Mouse (Mus musculus): ENCODE measurements at regions not wholly inside any gene's neighbourhood (a gene's known extent, or its start where the extent isn't known, plus 50 kb on each side); places are given as distances from the start of the nearest gene placed in this dataset.

DNA sequence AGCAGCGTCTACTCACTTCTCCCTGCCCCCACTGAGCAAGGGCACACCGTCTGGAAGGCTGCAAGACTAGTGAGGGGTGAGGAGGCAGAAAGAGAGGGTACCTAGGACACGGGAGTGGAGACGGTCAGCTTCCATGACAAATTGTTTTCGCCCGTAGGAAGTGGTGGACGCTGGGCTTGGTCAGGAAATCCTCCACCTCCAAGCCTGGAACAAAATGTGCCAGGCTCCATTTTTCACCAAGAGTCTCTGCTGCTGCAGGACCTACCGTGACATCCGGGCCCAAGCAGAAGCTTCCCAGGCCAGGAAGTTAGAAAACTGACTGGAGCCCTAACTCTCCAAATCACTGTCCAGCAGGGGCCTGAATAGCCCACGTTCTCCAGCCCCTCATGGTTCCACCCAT lies 69.9 kb downstream of the Gm11733 start:
- no peaks in the 10 kb centered on the region for H3K9me3 ChIP-seq (ENCODE audit: control insufficient read depth, insufficient read depth, low read depth, low read length)
- H3K4me1 ChIP-seq (ENCODE audit: control insufficient read depth in 2 of 2, insufficient read depth in 2 of 2, low read length in 2 of 2, poor library complexity in 1 of 2): peaks cover 0 to 13% of the 10 kb centered on the region in 2 experiments; a peak in 1 of 4 replicates
- TF ChIP-seq MAFK (IDR thresholded peaks at IDR 0.05; ENCODE audit: insufficient read depth, low read depth, low read length) (no peak), ZNF384 (IDR thresholded peaks at IDR 0.05; ENCODE audit: low read depth, low read length) (no peak), HCFC1 (IDR thresholded peaks at IDR 0.05; ENCODE audit: borderline replicate concordance, insufficient read depth, low read length) (no peak), ZC3H11A (IDR thresholded peaks at IDR 0.05; ENCODE audit: borderline replicate concordance, low read depth, low read length) (no peak), CHD2 (IDR thresholded peaks at IDR 0.05; ENCODE audit: low read depth, low read length) (no peak)
- in situ Hi-C loops (cut with MboI; ENCODE audit: low sequenced_read_pairs in 2 of 2, unreplicated experiment in 2 of 2): no loop called here
- no peak overlapping the region for H3K27ac ChIP-seq (ENCODE audit: insufficient read depth, low read depth, low read length, poor library complexity, severe bottlenecking)
- no peaks in the 10 kb centered on the region for H3K36me3 ChIP-seq (ENCODE audit: control insufficient read depth, insufficient read depth, low read length, poor library complexity, severe bottlenecking)
- no peak for DNase-seq (ENCODE audit: low read depth, low spot score)
- no peak overlapping the region for H3K9ac ChIP-seq (ENCODE audit: insufficient read depth, low read depth, low read length, poor library complexity, severe bottlenecking)
- H3K4me3 ChIP-seq (ENCODE audit: insufficient read depth in 1 of 2, low read depth in 1 of 2, low read length in 2 of 2, poor library complexity in 1 of 2, severe bottlenecking in 1 of 2): no peak overlapping the region

DNA sequence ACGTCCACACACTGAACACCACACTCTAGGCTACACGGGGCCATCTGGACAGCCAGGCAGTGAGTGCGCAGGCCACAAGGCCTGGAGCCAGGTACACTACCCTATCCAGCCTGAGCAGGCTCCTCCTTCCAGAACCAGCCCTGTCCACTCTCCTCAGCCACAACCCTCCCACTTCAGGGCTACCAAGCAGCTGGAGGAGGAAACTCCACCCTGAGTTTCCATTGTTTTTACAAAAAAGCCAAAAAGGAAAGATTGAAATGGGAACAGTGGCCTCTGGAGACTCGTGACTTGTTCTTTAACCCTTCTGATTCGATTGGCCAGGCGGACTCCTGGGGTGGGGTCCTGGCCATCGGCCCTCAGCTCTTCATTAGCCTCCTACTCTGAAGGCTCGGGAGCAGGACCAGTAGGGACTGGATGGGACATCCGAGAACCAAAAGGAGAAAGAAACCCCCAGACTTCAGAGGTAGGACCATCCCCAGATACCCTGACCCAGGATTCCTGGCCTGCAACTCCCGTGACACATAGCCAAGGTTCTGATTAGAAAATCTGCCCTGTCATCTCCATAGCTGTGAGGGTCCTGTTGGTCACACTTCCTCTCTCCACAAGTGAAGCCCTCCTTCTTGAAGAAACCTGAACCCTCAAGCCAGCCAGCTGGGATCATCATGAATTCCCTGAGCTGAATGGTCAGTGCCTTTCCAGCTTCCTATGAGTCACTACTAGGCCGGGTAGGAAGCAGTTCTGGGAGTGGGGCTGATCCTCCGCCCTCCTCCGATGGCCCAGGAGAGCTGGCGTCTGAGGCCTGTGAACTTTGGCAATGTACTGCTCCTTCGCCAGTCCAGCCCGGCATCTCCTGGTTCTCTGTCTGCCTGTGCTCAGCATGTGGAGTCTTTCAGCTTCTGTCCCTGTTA lies 73.6 kb downstream of the Gm11733 start:
- Histone ChIP-seq H3K4me3 (ENCODE audit: insufficient read depth in 1 of 2, low read depth in 1 of 2, low read length in 2 of 2, poor library complexity in 1 of 2, severe bottlenecking in 1 of 2) (no peak overlapping the region), H3K4me1 (ENCODE audit: control insufficient read depth in 2 of 2, insufficient read depth in 2 of 2, low read length in 2 of 2, poor library complexity in 1 of 2) (peaks cover 0 to 13% of the 10 kb centered on the region in 2 experiments; a peak in 1 of 4 replicates), H3K9ac (ENCODE audit: insufficient read depth, low read depth, low read length, poor library complexity, severe bottlenecking) (no peak overlapping the region), H3K27ac (ENCODE audit: insufficient read depth, low read depth, low read length, poor library complexity, severe bottlenecking) (no peak overlapping the region), H3K9me3 (ENCODE audit: control insufficient read depth, insufficient read depth, low read depth, low read length) (no peaks in the 10 kb centered on the region), H3K36me3 (ENCODE audit: control insufficient read depth, insufficient read depth, low read length, poor library complexity, severe bottlenecking) (no peaks in the 10 kb centered on the region)
- in situ Hi-C loops (cut with MboI; ENCODE audit: low sequenced_read_pairs in 2 of 2, unreplicated experiment in 2 of 2): no loop called here
- DNase-seq (ENCODE audit: low read depth, low spot score): no peak
- TF ChIP-seq MAFK (IDR thresholded peaks at IDR 0.05; ENCODE audit: insufficient read depth, low read depth, low read length) (no peak), HCFC1 (IDR thresholded peaks at IDR 0.05; ENCODE audit: borderline replicate concordance, insufficient read depth, low read length) (no peak), ZNF384 (IDR thresholded peaks at IDR 0.05; ENCODE audit: low read depth, low read length) (no peak), CHD2 (IDR thresholded peaks at IDR 0.05; ENCODE audit: low read depth, low read length) (no peak)

DNA sequence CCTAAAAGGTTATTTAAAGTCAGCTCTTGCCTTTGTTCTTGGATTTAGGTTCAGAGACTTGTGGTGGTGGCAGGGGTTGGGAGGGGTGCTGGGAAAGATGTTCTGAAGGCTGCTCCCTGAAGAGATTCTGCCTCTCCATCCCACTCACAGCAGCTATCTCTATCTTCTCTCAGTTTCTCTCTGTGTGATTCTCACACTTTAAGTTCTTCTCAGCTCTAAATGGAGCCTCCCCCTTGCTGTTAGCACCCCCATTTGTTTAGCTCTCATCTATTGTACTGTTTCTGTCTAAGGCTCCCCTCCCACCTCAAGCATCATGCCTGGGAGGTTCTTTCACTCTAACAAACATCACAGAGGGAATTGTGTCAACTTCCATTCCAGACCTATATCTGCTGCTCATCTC lies 75.7 kb downstream of the Gm11733 start:
- TF ChIP-seq ZNF384 (IDR thresholded peaks at IDR 0.05; ENCODE audit: low read depth, low read length) (no peak), MAFK (IDR thresholded peaks at IDR 0.05; ENCODE audit: insufficient read depth, low read depth, low read length) (no peak), ZC3H11A (IDR thresholded peaks at IDR 0.05; ENCODE audit: borderline replicate concordance, low read depth, low read length) (no peak), HCFC1 (IDR thresholded peaks at IDR 0.05; ENCODE audit: borderline replicate concordance, insufficient read depth, low read length) (no peak), CHD2 (IDR thresholded peaks at IDR 0.05; ENCODE audit: low read depth, low read length) (no peak)
- no peak for DNase-seq (ENCODE audit: low read depth, low spot score)
- Histone ChIP-seq H3K27ac (ENCODE audit: insufficient read depth, low read depth, low read length, poor library complexity, severe bottlenecking) (no peak overlapping the region), H3K9me3 (ENCODE audit: control insufficient read depth, insufficient read depth, low read depth, low read length) (no peaks in the 10 kb centered on the region), H3K4me3 (ENCODE audit: insufficient read depth in 1 of 2, low read depth in 1 of 2, low read length in 2 of 2, poor library complexity in 1 of 2, severe bottlenecking in 1 of 2) (no peak overlapping the region), H3K9ac (ENCODE audit: insufficient read depth, low read depth, low read length, poor library complexity, severe bottlenecking) (no peak overlapping the region), H3K36me3 (ENCODE audit: control insufficient read depth, insufficient read depth, low read length, poor library complexity, severe bottlenecking) (no peaks in the 10 kb centered on the region), H3K4me1 (ENCODE audit: control insufficient read depth in 2 of 2, insufficient read depth in 2 of 2, low read length in 2 of 2, poor library complexity in 1 of 2) (peaks cover 0 to 7% of the 10 kb centered on the region in 2 experiments; a peak in 1 of 4 replicates)
- in situ Hi-C loops (cut with MboI; ENCODE audit: low sequenced_read_pairs in 2 of 2, unreplicated experiment in 2 of 2): no loop called here

DNA sequence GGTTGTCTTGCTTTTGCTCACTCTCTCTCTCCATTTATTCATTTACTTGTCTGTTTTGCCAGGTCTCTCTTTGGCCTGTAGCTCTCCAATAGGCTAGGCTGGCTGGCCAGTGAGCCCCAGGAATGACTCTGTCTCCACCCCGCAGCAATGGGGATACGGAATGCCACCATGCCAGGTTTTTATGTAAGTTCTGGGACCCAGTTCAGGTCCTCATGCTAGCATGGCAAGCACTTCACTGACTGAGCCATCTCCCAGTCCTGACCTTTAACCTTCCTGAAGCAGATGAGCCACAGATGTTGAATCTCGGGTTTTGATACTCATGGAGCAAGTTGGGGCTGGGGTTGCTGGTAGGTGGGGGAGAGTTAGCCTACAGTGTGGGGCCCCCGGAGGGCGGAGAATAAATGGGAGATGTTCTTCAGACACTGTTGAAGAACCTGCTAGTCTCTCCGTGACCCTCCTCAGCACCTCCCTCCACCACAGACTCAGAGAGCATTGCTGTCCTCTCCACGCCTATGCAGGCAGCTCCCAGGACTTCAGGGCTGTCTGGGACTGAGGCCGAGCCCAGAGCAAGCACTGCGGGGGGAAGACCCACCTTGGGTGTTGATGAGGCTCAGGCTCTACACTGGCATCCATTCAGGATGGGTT lies 83.9 kb downstream of the Gm11733 start:
- Histone ChIP-seq H3K27ac (ENCODE audit: insufficient read depth, low read depth, low read length, poor library complexity, severe bottlenecking) (no peak overlapping the region), H3K4me1 (ENCODE audit: control insufficient read depth in 2 of 2, insufficient read depth in 2 of 2, low read length in 2 of 2, poor library complexity in 1 of 2) (no peaks in the 10 kb centered on the region), H3K4me3 (ENCODE audit: insufficient read depth in 1 of 2, low read depth in 1 of 2, low read length in 2 of 2, poor library complexity in 1 of 2, severe bottlenecking in 1 of 2) (no peak overlapping the region), H3K36me3 (ENCODE audit: control insufficient read depth, insufficient read depth, low read length, poor library complexity, severe bottlenecking) (no peaks in the 10 kb centered on the region), H3K9ac (ENCODE audit: insufficient read depth, low read depth, low read length, poor library complexity, severe bottlenecking) (no peak overlapping the region), H3K9me3 (ENCODE audit: control insufficient read depth, insufficient read depth, low read depth, low read length) (no peaks in the 10 kb centered on the region)
- in situ Hi-C loops (cut with MboI; ENCODE audit: low sequenced_read_pairs in 2 of 2, unreplicated experiment in 2 of 2): no loop called here
- no peak for DNase-seq (ENCODE audit: low read depth, low spot score)
- TF ChIP-seq ZC3H11A (IDR thresholded peaks at IDR 0.05; ENCODE audit: borderline replicate concordance, low read depth, low read length) (no peak), HCFC1 (IDR thresholded peaks at IDR 0.05; ENCODE audit: borderline replicate concordance, insufficient read depth, low read length) (no peak)

Measured in ES-E14 (cell line).